Mouse (Mus musculus) liver, postnatal 0 days (tissue): ENCODE results near the gene Hsp90b1. TPM values are rescaled to one million over a fixed set of nuclear protein-coding genes. Genes with fewer than 3 reads are reported as not detected.
"Not testable (repeated sequence)": the region's sequence is repeated elsewhere in the genome, so short reads cannot be mapped to it uniquely, and the experiment has no call there.

Experiments used
- ATAC-seq: fragments of 200-750 bp; cut with Nextera tagmentation; 2 replicates; pipeline ENCODE4 v1.8.0; 2017; ENCODE audit warnings: mild to moderate bottlenecking, moderate library complexity
- DNase-seq: peaks from one replicate; pipeline ENCODE4 v3.0.0-alpha.2; 2016
- H3K27ac ChIP-seq: fragments of 300-500 bp; sonication (generic); 2 replicates; pipeline ENCODE4 v1.5.1; 2014; ENCODE audit warnings: antibody characterized with exemption, moderate library complexity, mild to moderate bottlenecking, low read depth
- H3K27me3 ChIP-seq: fragments of 300-500 bp; sonication (generic); 2 replicates; pipeline ENCODE4 v1.6.1; 2014; ENCODE audit warnings: low read length, control low read depth, mixed read lengths; ENCODE audit not compliant: insufficient read depth
- H3K36me3 ChIP-seq: fragments of 300-500 bp; sonication (generic); replicated peaks from 2 replicates; pipeline ENCODE4 v1.6.1; 2014; ENCODE audit warnings: mild to moderate bottlenecking, control low read depth, low read length, moderate library complexity, mixed read lengths; ENCODE audit not compliant: insufficient read depth
- H3K4me1 ChIP-seq: fragments of 300-500 bp; sonication (generic); 2 replicates; pipeline ENCODE4 v1.6.1; 2014; ENCODE audit warnings: antibody characterized with exemption, mild to moderate bottlenecking, control low read depth; ENCODE audit not compliant: insufficient read depth
- H3K4me2 ChIP-seq: fragments of 300-500 bp; sonication (generic); 2 replicates; pipeline ENCODE4 v1.6.1; 2014; ENCODE audit warnings: low read depth, mild to moderate bottlenecking, low read length, moderate library complexity, mixed read lengths
- H3K4me3 ChIP-seq: fragments of 300-500 bp; sonication (generic); 2 replicates; pipeline ENCODE4 v1.5.1; 2014; ENCODE audit warnings: low read depth, low read length
- H3K9ac ChIP-seq: fragments of 300-500 bp; sonication (generic); replicated peaks from 2 replicates; pipeline ENCODE4 v1.6.1; 2014; ENCODE audit warnings: mild to moderate bottlenecking, moderate library complexity
- H3K9me3 ChIP-seq: fragments of 300-500 bp; sonication (generic); 2 replicates; pipeline ENCODE4 v1.6.1; 2016; ENCODE audit warnings: mild to moderate bottlenecking, control low read depth, low read length, mixed read lengths
- EP300 ChIP-seq: IDR thresholded peaks from 2 replicates; pipeline ENCODE4 v1.6.1; 2016; ENCODE audit warnings: antibody characterized with exemption, low read depth, mild to moderate bottlenecking
- WGBS: fragments of 180-500 bp; shearing (Covaris S2); extraction: QIAGEN DNeasy Blood & Tissue Kit; methylation state at CpG from one replicate; pipeline ENCODE4 v1.1.7; 2014; ENCODE audit not compliant: insufficient replicate concordance; 5-methylcytosine and 5-hydroxymethylcytosine counted together
- microRNA-seq: library from miRNA; unstranded; fragments of <30 nt; microRNA quantifications from one replicate; pipeline ENCODE4, GENCODE M21; 2016
- polyA plus RNA-seq: library from polyadenylated mRNA; unstranded; fragments of >200 nt; fragmentation: Nextera tagmentation; extraction: Ambion mirVana; gene quantifications from 2 replicates; pipeline ENCODE4 v1.2.1, GENCODE M21; 2015

Gene Hsp90b1
- polyA plus RNA-seq, 1 experiment from 2014 or later = 228 TPM

DNA sequence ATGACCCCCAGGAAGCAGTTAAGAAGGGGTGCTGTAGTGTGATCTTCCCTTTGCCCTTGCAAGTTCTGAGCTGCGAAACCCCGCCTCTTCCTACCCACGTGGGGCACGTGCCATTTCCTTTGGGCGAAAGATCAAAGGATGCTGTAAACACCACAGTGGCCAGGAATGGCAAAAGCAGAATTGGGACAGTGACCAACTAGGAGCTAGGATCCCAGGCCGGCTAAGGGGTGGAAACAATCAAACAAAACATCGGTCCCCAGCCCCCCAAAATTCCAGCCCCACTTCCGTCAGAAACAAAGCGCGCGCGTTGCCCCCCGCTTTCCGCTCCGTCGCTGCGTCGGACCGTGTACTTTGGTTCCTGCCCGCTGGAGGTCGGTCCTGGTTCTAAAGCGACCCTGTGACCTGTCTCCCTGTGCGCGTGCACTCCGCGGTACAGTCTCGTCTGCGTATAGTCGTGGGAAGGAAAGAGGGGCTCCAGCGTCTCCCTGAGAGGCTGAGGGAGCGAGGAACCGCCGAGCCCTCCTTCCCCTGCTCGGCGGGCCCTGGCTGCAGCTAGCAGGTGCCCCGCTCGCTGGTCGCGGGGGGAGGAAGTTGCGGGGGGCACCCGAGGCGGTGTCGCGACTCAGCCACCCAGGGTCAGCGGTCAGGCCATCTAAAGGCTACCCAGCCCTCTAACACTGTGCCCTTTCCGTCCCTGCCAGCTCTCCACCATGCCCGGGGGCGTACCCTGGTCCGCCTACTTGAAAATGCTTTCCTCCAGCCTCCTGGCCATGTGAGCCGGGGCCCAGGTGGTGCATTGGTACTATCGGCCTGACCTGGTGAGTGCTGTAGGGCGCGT lies 19.9 kb downstream of the Hsp90b1 start:
- ATAC-seq (peak; percentile 95), DNase-seq (peak; percentile 84)
- peak; percentile 46; the same call in 1 of the 2 replicates for TF ChIP-seq EP300
- H3K4me3 ChIP-seq = peak overlapping the region; percentile 73
- peak overlapping the region; percentile 83 for H3K27ac ChIP-seq
- WGBS = under 1% methylated on average over 53 of the region's 53 CpGs
- not testable (repeated sequence) for H3K27me3 ChIP-seq, H3K4me1 ChIP-seq, H3K36me3 ChIP-seq, H3K9me3 ChIP-seq
- H3K9ac ChIP-seq = peak overlapping the region; percentile 84
- H3K4me2 ChIP-seq = peak overlapping the region; percentile 77

- peak; percentile 2; the same call in 1 of the 2 replicates for ATAC-seq
- DNase-seq, H3K36me3 ChIP-seq, H3K9me3 ChIP-seq, H3K4me1 ChIP-seq, H3K27me3 ChIP-seq, H3K9ac ChIP-seq, H3K27ac ChIP-seq: not testable (repeated sequence)
- Histone ChIP-seq H3K4me3 (peak overlapping the region; percentile 73), H3K4me2 (peak overlapping the region; percentile 77; the same call in 1 of the 2 replicates)
- 29% methylated on average over 2 of the region's 2 CpGs for WGBS
Observed at GRCm38 (mm10) chr10:86684797-86685178, 20.5 kb downstream of the Hsp90b1 start.

GRCm38 (mm10) chr10:86670550-86670949 lies 34.8 kb downstream of the Hsp90b1 start:
- H3K4me3 ChIP-seq, H3K27me3 ChIP-seq, H3K9ac ChIP-seq, H3K27ac ChIP-seq, H3K36me3 ChIP-seq, DNase-seq, H3K4me2 ChIP-seq, H3K9me3 ChIP-seq, H3K4me1 ChIP-seq, ATAC-seq: not testable (repeated sequence)
- 69% methylated on average over 4 of the region's 4 CpGs for WGBS

Small RNA genes lying within 50 kb of the gene (microRNA-seq; reads per million reads assigned to microRNA genes)
- gene Gm25745 = 2.4 reads per million

Other genes with a start within 250 kb of the Hsp90b1 start
- gene Syn3, start 206.6 kb downstream of the Hsp90b1 start, polyA plus RNA-seq = 0.20 and 0.25 TPM in 2 replicates
- 0.30 and 0.35 TPM in 2 replicates for gene Ttc41, start 302 bp upstream of the Hsp90b1 start, polyA plus RNA-seq
- gene Gm49358, start 58.5 kb upstream of the Hsp90b1 start, polyA plus RNA-seq = not detected in 2 replicates
- gene Nt5dc3, start 73.5 kb upstream of the Hsp90b1 start, polyA plus RNA-seq = 0.40 and 0.51 TPM in 2 replicates